Mouse (Mus musculus): Measurements from ENCODE around the gene Sema4d.

DNA sequence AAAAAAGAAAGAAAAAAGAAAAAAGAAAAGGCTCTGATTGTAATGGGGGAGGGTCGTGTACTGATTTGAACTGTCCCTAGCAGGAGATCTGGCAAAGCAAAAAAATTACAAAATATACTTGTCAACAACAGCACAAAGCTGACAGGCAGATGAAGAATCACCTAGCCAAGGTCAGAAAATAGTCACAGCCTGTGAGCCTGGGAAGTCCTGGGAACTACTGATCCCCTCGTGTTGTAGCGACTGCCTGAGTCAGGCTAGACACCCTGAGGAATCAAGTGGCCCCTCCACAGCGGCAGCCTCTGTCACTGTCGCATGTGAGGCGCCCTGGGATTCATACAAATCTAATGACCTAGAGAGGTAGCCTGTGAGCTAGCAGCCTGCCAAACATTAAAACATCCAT, 25.8 kb upstream of the Sema4d start:
- TF ChIP-seq CTCF (IDR thresholded peaks at IDR 0.05), result no peak
- TF ChIP-seq POLR2A (IDR thresholded peaks at IDR 0.05; ENCODE audit: insufficient read depth, low read depth, low read length), result no peak

Measured in heart, adult 2 months (tissue).